Mouse (Mus musculus) macrophage (primary cell): ENCODE data around the gene Celf2. TPM values are rescaled to one million over a fixed set of nuclear protein-coding genes. Genes with fewer than 3 reads are reported as not detected.

Source experiments
- H3K27ac ChIP-seq: fragments of 350-480 bp; formaldehyde crosslinking; 2 replicates; pipeline ENCODE4 v1.9.0; 2021
- H3K36me3 ChIP-seq: fragments of 350-480 bp; formaldehyde crosslinking; 2 replicates; pipeline ENCODE4 v1.9.0; 2021; ENCODE audit errors: inconsistent target
- H3K4me3 ChIP-seq: fragments of 350-480 bp; formaldehyde crosslinking; 2 replicates; pipeline ENCODE4 v1.9.0; 2021; ENCODE audit errors: inconsistent target
- H3K79me2 ChIP-seq: fragments of 350-480 bp; formaldehyde crosslinking; 2 replicates; pipeline ENCODE4 v1.9.0; 2021; ENCODE audit errors: inconsistent target
- WGBS: methylation state at CpG from one replicate; pipeline ENCODE4 v1.1.7; 2026; ENCODE audit warnings: inconsistent platforms; ENCODE audit not compliant: missing documents; 5-methylcytosine and 5-hydroxymethylcytosine counted together
- polyA plus RNA-seq: library from polyadenylated mRNA; stranded (reverse); fragments of 250-400 nt; gene quantifications from 3 replicates; pipeline ENCODE4 v1.2.4, GENCODE M21; 2018; ENCODE audit warnings: inconsistent platforms

Celf2 gene
- polyA plus RNA-seq, 1 experiment from 2014 or later, result 142 TPM

GRCm38 (mm10) chr2:6559581-6559980, 949.8 kb downstream of the Celf2 start:
- H3K27ac ChIP-seq, result no peak overlapping the region

GRCm38 (mm10) chr2:6558303-6559254, 950.8 kb downstream of the Celf2 start:
- Histone ChIP-seq H3K79me2 (no peaks in the 10 kb centered on the region), H3K27ac (no peak overlapping the region), H3K36me3 (peaks cover 39% of the 10 kb centered on the region), H3K4me3 (no peak overlapping the region)
- WGBS, result 93% methylated on average over 14 of the region's 14 CpGs

More at GRCm38 (mm10) chr2:6559581-6559980, 949.8 kb downstream of the Celf2 start:
- WGBS, result 77% methylated on average over 2 of the region's 2 CpGs
- H3K36me3 ChIP-seq, result peaks cover 29% of the 10 kb centered on the region
- H3K4me3 ChIP-seq, result no peak overlapping the region
- H3K79me2 ChIP-seq, result no peaks in the 10 kb centered on the region

- WGBS, result 89% methylated on average over 3 of the region's 3 CpGs
- peaks cover 46% of the 10 kb centered on the region for H3K36me3 ChIP-seq
- H3K79me2 ChIP-seq, result no peaks in the 10 kb centered on the region
- no peak overlapping the region for H3K4me3 ChIP-seq
- H3K27ac ChIP-seq, result no peak overlapping the region
Measured at GRCm38 (mm10) chr2:6557749-6558148, 951.6 kb downstream of the Celf2 start.

- Histone ChIP-seq H3K79me2 (no peaks in the 10 kb centered on the region), H3K27ac (no peak overlapping the region), H3K4me3 (no peak overlapping the region), H3K36me3 (peaks cover 54% of the 10 kb centered on the region)
- 50% methylated on average over 2 of the region's 2 CpGs for WGBS
Measured at GRCm38 (mm10) chr2:6556913-6557312, 952.5 kb downstream of the Celf2 start.

GRCm38 (mm10) chr2:6553656-6554055, 955.7 kb downstream of the Celf2 start:
- no peaks in the 10 kb centered on the region for H3K79me2 ChIP-seq
- WGBS, result 97% methylated on average over 7 of the region's 7 CpGs
- no peak overlapping the region for H3K27ac ChIP-seq
- peaks cover 72% of the 10 kb centered on the region for H3K36me3 ChIP-seq
- H3K4me3 ChIP-seq, result no peak overlapping the region

GRCm38 (mm10) chr2:6549251-6549650, 960.1 kb downstream of the Celf2 start:
- peaks cover 77% of the 10 kb centered on the region for H3K36me3 ChIP-seq
- 93% methylated on average over 7 of the region's 7 CpGs for WGBS

GRCm38 (mm10) chr2:6547139-6547664, 962.2 kb downstream of the Celf2 start:
- Histone ChIP-seq H3K79me2 (no peaks in the 10 kb centered on the region), H3K4me3 (no peak overlapping the region), H3K27ac (no peak overlapping the region), H3K36me3 (peaks cover 70% of the 10 kb centered on the region)
- 93% methylated on average over 9 of the region's 9 CpGs for WGBS

More at GRCm38 (mm10) chr2:6549251-6549650, 960.1 kb downstream of the Celf2 start:
- no peaks in the 10 kb centered on the region for H3K79me2 ChIP-seq
- no peak overlapping the region for H3K4me3 ChIP-seq
- no peak overlapping the region for H3K27ac ChIP-seq

- H3K4me3 ChIP-seq, result no peak overlapping the region
- no peak overlapping the region for H3K27ac ChIP-seq
- H3K36me3 ChIP-seq, result peaks cover 64% of the 10 kb centered on the region
- WGBS, result 85% methylated on average over 14 of the region's 14 CpGs
- no peaks in the 10 kb centered on the region for H3K79me2 ChIP-seq
Measured at GRCm38 (mm10) chr2:6546462-6547138, 962.8 kb downstream of the Celf2 start.

GRCm38 (mm10) chr2:6545127-6545931, 964.0 kb downstream of the Celf2 start:
- Histone ChIP-seq H3K36me3 (peaks cover 51% of the 10 kb centered on the region), H3K79me2 (no peaks in the 10 kb centered on the region), H3K27ac (no peak overlapping the region), H3K4me3 (no peak overlapping the region)
- WGBS, result 92% methylated on average over 10 of the region's 10 CpGs

GRCm38 (mm10) chr2:6543650-6544049, 965.7 kb downstream of the Celf2 start:
- no peak overlapping the region for H3K27ac ChIP-seq
- WGBS, result 83% methylated on average over 5 of the region's 5 CpGs
- H3K36me3 ChIP-seq, result peaks cover 36% of the 10 kb centered on the region
- no peaks in the 10 kb centered on the region for H3K79me2 ChIP-seq
- H3K4me3 ChIP-seq, result no peak overlapping the region

GRCm38 (mm10) chr2:6542556-6543180, 966.7 kb downstream of the Celf2 start:
- Histone ChIP-seq H3K4me3 (no peak overlapping the region), H3K36me3 (peaks cover 26% of the 10 kb centered on the region), H3K27ac (no peak overlapping the region), H3K79me2 (no peaks in the 10 kb centered on the region)
- 45% methylated on average over 12 of the region's 12 CpGs for WGBS

- H3K36me3 ChIP-seq, result peaks cover 15% of the 10 kb centered on the region; the same call in 1 of the 2 replicates
- H3K27ac ChIP-seq, result no peak overlapping the region
- no peaks in the 10 kb centered on the region for H3K79me2 ChIP-seq
- 97% methylated on average over 4 of the region's 6 CpGs for WGBS
- no peak overlapping the region for H3K4me3 ChIP-seq
Measured at GRCm38 (mm10) chr2:6540825-6541224, 968.5 kb downstream of the Celf2 start.

- Histone ChIP-seq H3K4me3 (no peak overlapping the region), H3K79me2 (no peaks in the 10 kb centered on the region), H3K36me3 (peaks cover 15% of the 10 kb centered on the region; the same call in 1 of the 2 replicates), H3K27ac (no peak overlapping the region)
- WGBS, result 95% methylated on average over 11 of the region's 11 CpGs
Measured at GRCm38 (mm10) chr2:6540092-6540491, 969.3 kb downstream of the Celf2 start.

GRCm38 (mm10) chr2:6538500-6538899, 970.9 kb downstream of the Celf2 start:
- Histone ChIP-seq H3K36me3 (0 out of 2 replicates have a peak, but pooled peaks cover 4% of the 10 kb centered on the region), H3K27ac (no peak overlapping the region), H3K79me2 (no peaks in the 10 kb centered on the region), H3K4me3 (no peak overlapping the region)
- 93% methylated on average over 2 of the region's 2 CpGs for WGBS
